Mouse (Mus musculus): ENCODE results near the gene Slc4a3.

Gene Slc4a3

DNA sequence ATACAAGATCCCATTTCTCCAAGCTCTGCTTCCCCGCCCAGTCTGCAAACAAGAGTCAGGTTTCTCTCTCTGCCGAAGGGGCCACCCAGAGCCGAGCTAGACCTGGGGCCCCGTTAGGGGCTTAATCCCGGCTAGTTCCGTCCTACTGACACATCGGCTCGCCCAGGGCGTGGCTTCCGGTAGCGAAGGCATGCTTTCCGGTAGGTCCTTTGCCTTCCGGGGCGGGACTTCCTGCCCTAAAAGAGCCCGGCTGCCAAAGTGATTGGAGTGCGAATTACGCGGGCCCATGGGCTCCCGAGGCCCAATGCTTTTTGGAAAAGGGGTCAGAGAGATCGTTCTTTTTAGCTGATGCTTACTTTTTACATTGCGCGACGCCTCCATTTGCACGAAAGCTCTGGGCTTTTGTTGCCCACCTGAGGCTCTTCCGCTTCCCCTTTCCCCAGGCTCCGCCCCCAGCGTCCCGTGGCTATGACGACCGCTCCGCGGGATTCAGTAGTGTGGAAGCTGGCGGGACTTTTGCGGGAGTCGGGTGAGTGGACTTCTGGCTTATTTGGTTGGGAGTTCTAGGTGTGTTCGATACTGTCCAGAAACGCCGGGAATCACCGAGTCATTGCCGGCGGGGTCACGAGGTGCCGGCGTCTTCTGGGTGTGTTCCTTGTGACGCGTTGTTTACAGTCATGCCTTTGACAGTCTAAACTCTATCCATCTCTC lies 24.6 kb upstream of the Slc4a3 start, which contains the start of gene Stk11ip:
Gene Stk11ip (plus strand): TSS at position 209 of the 711 bp plus-strand sequence.
- peak; percentile 82 for DNase-seq (ENCODE audit: low spot score)

DNA sequence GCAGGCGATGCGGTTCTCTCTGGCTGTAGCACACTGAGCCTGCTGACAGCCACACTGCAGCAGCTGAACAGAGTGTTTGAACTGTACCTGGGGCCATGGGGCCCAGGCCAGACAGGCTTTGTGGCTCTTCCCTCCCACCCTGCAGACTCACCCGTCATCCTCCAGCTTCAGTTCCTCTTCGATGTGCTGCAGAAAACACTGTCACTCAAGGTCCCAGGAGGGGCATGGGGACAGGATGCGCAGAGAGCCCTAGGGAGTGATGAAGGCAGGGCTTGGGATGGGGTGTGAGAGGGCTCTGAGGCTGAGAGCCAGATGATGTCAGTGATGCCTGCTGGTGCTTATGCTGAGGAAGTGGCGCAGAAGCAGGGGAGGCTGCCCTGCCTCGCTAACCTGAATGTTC lies 21.4 kb upstream of the Slc4a3 start:
- DNase-seq (ENCODE audit: low spot score), result no peak

DNA sequence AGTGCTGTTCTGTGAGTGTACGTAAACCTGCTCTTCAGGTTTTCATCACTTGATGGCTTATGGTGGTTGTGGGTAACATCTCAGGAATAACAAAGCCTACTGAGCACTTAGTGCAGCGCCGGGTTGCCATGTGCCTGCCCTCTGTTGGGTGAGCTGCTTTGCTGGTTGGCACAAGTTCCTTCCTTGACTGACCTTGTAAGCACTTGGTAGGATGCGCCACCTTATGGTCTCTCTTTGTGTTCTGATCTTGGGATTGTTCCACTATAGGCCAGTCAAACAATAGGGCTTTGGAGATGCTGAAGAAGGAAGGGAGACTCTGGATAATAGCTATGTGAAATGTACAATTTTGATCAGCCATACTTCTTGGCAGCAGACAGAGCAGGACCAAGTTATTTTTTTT lies 15.5 kb upstream of the Slc4a3 start:
- no peak for DNase-seq (ENCODE audit: low spot score)

DNA sequence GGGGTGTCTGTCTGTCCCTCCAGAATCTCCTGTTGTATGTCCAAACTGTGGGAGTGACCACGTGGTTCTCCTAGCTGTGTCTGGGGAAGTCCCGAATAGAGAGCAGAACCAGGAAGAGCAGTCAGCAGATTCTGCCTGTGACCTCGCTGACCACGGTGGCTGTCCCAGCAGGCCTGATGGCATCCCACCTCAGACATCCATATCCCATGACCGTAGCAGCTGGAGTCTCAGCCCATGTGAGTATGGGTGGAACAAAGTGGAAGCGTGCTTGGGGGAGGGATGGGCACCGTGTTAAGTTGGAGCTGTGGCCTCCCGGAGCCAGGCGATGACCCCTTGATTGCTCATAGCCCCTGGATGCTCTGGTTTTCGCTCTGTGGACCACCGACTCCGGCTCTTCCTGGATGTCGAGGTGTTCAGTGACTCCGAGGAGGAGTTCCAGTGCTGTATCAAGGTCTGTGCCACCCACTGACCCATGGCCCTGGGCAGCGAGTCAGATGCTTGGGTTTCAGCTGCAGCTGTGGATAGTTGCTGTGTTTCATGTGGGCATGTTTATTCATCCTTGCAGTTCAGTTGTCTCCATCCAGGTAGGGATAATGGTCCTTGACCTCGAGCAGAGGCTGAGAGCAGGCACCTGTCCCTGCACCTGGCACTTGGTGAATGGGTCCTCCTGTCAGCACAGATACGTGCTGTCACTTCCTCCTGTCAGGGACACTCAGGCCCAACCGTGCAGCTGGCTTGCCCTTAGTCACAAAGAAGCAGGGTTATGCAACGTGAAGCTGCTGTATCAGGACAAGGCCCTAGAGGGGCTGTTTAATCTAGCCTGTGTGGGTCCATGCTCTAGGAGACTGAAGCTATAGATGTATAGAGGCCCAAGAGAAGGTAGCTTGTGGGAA lies 13.5 kb upstream of the Slc4a3 start:
- no peak for DNase-seq (ENCODE audit: low spot score)

DNA sequence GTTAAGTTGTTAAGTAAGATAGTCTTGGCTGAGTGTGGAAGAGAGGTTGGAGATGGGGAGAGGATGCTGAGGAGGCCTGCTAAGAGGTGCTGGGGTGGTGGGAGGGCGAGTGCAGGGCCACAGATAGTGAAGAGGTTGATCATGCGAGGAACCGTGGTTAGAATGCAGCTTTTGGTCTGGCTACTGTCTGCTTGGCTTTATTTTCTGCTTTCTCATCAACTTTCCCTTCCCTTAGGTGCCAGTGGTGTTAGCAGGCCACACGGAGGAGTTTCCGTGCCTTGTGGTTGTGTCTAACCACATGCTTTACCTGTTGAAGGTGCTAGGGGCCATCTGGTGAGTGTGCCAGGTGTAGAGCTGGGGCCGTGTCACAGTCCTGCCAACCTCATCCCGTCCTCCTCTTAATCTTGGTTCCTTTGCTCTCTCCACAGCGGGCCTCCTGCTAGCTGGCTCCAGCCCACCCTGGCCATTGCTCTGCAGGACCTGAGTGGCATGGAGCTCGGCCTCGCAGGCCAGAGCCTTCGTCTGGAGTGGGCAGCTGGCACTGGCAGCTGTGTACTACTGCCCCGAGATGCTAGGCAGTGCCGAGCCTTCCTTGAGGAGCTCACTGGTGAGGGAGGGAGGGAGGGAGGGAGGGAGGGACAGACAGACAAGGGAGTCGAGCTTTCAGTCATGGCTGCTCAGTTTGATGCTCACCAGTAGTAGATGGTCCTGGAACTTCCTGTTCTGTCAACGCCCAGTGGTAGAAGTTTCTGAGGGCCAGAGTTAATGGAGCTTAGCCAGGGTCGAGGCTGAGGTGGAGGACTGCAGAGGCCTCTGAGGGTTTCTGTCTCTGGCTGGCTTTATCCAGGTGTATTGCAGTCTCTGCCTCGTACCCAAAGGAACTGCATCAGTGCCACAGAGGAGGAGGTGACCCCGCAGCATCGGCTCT lies 12.5 kb upstream of the Slc4a3 start:
- DNase-seq (ENCODE audit: low spot score), result no peak

DNA sequence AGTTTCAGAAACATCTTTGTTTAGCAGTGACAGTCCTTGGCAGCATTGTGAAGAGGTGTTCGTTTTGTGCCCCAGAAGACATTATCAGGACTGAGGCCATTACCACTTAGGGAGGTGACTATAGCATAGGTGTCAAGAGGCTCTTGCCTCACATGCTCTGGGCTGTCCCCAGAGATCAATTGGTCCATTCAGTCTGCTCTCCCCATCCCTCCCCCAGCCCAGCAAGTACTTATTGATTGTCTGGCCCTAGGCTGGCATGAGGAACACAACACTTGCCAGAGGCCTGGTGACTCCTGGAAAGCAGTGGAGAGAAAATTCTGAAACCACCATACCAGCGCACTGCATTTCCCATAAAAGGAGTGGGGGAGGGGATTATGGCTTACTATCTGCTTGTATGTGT lies 8.5 kb upstream of the Slc4a3 start:
- DNase-seq (ENCODE audit: low spot score), result no peak

DNA sequence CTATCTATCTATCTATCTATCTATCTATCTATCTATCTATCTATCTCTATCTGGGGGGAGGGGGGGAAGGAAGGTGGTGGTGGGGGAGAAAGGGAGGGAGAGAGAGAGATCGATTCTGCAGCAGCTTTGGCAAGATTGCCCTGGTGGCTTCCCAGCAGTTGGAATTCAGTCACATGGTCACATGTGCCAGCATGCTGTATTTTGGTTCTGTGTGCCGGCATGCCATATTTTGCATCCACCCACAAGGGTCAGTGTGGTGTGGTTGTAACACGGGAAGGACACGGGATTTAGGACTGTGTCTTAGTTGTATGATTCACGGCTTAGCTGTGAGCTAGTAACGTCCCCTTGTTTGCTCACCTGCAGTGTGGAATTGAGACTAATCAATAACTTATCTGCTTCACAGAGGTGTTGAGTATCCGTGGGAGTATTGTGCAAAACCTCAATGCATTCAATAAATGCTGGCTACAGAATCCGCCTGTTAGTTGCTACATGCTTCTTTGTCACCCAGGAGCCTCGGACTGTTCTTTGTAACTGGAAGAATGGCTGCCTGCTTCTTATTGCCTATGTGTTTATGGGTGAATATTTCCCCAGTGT lies 7.4 kb upstream of the Slc4a3 start:
- no peak for DNase-seq (ENCODE audit: low spot score)

DNA sequence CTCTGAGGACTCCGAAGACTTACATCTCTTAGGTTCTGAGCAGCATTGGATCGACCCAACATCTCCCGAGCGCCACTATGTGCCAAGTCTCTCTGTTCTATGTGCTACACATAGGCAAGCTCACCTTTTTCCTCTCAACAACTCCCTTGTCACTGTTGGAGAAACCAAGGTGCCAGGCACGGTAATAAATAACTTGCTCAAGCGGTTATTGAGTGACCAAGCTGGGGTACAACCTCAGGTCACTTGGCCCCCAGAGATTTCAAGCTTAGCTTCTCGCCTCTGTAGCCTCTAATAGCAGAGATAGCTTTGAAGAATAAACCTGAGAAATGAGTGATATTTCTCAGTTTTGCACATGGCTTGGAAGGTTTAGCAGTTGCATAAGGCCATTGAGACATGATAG lies 4.6 kb upstream of the Slc4a3 start:
- DNase-seq (ENCODE audit: low spot score), result no peak

DNA sequence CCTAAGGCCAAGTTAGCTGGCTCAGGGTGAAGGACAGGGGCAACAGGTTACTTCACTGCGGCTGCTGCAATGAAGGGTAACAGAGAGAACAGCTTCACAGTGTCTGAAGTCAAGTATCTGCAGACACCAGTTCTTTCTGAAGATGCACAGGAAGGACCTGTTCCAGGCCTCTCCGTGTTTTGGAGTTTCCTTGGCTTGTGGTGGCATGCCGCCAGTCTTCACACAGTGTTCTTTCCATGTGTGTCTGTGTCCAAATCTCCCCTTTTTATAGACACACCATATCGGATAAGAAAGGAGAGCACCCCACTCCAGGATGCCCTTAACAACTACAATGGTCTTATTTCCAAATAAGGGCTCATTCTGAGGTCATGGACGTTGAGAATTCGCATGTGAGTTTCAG lies 1.7 kb upstream of the Slc4a3 start:
- no peak for DNase-seq (ENCODE audit: low spot score)

DNA sequence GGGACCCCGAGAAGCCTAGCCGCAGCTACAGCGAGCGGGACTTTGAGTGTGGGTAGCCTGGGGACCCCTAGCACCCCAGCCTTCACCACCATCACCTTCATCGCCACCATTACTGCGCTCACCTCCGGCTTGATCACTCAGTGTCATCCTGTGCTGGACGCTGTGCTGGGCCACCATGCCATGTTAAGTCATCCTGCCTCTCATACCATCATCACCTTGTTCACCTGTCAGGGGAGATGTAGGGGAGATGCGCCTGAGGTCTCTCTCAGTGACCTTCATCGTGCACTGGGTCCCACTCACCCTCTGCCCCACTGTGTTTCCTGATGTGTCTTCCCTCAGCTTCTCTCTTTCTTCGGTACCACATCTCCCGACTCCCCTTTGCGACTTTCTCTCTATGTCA lies 1.3 kb downstream of the Slc4a3 start:
- no peak for DNase-seq (ENCODE audit: low spot score)

DNA sequence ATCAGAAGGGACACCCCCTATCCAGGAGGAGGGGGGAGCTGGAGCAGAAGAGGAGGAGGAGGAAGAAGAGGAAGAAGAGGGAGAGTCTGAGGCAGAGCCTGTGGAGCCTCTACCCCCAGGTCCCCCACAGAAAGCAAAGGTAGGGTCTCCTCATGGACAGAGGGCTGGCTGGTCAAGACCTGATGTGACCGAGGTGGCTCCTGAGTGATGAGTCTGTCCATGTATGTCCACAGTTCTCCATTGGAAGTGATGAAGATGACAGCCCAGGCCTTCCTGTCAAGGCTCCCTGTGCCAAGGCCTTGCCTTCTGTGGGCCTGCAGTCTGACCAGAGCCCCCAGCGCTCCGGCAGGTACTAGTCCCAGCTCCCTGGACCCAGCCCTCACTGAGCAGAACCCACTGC lies 2.0 kb downstream of the Slc4a3 start:
- no peak for DNase-seq (ENCODE audit: low spot score)

DNA sequence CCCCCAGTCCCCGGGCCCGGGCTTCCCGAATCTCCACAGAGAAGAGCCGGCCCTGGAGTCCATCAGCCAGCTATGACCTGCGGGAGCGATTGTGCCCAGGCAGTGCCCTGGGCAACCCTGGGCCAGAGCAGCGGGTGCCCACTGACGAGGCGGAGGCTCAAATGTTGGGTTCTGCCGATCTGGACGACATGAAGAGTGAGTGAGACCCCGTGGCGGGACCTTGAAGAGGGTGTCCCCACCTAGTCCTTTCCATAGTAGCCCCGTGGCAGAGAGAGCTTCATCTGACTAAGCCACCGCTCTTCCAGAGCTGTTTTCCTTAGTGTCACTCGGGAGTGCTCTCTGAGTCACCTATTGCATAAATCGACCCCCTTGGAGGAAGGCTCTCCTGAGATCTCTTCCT lies 2.8 kb downstream of the Slc4a3 start:
- no peak for DNase-seq (ENCODE audit: low spot score)

DNA sequence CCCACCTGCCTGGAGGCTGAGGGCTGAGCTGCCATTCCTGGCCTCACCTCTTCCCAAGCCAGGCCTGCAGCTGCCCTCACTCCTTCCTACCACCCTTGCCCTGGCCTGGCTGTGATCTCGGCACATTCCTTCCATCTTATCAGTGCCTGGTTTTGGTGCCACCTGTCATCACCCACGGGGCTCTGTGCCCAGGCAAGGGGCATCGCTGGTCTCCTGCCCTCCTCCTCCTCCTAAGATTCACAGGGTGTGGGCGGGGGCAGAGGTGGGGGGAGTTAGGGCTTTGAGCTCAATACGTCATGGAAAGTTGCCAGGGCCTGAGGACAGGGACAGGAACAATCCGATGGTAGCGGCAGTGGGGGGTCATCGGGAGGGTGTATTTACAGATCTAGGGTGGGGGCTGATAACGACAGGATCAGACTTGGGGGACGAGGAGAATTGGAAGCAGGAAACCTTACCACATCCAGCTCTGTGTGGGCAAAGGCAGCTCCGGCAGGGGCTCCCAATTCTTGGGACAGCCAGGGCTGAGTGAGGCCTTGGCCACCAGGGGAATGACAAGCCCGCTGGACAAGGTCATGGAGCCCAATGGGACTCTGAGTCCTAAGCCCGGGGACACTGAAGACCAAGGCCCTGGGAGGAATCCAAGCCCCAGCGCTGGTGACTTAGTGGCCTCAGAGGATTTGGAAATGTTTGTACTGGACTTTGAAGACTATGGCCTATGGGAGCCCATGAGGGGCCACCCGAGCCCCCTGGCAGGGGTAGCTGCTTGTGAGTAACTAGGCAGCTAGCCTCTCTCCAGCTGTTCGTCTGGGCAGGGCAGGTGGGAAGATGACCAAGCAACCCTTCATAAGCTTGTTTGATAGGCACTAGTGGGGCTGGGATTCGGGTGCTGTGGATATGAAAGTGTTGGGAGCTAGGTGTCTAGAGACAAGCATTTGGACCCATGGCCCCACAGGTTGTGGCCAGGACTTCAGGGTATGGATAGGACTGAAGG lies 3.5 kb downstream of the Slc4a3 start:
- DNase-seq (ENCODE audit: low spot score), result no peak

DNA sequence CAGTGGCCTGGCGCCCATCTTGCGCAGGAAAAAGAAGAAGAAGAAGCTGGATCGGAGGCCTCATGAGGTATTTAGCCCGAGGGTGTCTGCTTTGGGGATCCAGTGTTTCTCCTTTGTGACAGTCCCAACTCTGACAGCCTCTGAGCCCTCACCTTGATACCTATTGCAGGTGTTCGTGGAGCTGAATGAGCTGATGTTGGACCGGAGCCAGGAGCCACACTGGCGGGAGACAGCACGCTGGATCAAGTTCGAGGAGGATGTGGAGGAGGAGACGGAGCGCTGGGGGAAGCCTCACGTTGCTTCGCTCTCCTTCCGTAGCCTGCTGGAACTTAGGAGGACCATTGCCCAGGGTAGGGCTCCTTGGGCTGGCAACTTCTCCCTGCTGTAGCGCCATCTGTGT lies 4.5 kb downstream of the Slc4a3 start:
- no peak for DNase-seq (ENCODE audit: low spot score)

DNA sequence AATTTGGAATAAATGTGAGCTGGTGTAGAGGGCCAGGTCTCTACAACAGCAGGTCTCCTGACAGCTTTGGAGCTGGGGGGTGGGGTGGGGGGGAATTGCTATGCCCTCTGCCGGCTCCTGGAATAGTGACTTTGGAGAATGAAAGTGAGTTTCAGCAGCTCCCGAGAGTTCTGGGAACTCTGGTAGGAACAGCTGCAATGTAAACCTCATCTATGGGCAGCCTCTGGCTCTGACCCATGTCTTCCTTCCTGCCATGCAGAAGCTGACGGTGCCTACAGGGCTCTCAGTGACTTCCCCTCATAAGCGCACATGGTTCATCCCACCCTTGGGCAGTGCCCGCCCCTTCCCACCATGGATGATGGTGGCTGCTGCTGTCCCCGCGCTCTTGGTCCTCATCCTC lies 9.6 kb downstream of the Slc4a3 start:
- no peak for DNase-seq (ENCODE audit: low spot score)

DNA sequence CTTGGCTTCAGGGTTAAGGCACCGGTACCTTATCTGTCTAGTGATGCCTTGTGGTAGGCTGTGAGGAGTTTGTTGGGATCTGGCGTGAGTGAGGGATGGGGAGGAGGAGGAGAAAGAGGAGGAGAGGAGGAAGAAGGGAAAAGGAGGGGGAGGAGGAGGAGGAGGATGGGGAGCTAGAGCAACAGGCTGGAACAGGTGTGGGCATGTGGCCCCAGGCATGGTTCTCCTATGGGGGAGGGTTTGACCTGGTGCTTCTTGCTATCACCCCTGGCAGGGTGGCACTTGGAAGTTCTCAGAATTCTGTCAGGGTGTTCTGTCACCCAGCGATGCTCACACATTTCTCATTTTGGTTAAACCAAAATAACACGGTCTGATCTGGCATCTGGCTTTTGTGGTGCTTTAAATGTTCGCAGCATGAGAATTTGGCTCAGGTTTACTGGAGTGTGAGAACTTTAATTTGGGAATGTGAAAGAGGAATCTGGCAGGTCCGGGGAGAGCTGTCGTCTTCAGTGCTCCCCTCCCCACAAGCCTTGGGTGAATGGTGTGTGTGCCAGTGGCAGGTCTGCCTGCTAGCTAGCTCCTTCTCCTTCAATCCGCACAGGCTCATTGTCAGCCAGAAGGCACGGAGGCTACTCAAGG lies 10.2 kb downstream of the Slc4a3 start:
- DNase-seq (ENCODE audit: low spot score), result no peak

DNA sequence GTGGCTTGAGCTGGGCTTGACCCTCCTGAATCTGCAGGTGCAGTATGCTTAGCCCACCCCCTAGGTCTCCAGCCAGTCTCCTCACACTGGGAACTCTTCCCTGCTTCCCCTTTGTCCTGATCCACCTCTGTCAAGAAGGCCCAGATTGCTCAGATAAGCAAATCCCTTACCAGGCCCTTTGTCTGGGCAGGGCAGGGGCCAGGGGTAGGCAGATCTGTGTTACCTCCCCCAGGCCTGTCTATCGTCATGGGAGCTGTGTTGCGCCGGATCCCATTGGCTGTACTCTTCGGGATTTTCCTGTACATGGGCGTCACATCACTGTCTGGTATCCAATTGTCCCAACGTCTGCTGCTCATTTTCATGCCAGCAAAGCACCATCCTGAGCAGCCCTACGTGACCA lies 11.0 kb downstream of the Slc4a3 start:
- no peak for DNase-seq (ENCODE audit: low spot score)

DNA sequence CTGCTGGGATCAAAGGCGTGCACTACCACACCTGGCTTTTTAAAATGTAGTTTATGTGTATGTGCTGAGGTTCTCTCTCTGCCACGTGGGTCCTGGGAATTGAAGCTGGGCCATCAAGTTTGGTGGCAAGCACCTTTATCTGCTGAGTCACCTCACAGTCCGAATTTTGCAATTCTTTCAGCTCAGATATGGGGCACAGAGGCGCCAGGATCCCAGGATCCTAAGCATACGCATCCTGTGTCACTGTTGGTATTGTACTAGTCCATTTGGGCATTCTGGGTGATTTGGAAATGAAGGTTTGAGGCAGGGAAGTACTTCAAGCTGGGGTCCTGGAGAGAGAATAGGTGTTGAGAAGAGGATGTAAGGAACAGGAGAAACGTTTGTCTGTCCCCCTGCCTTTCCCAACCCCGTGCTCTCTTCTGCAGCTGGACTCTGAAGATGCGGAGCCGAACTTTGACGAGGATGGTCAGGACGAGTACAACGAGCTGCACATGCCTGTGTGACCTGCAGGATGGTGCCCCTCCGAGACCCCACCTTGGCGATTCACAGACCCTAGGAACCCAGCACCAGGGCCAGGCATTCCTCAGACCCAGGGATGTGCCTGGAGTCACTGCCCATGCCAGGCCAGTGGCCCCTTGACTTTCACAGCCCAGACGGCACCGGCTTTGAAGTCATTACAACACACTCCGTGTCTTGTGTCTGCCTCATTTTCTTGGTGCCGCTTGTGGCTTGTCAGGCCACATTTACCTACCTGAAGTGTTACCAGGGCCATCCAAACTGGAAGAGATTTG lies 12.5 kb downstream of the Slc4a3 start:
- no peak for DNase-seq (ENCODE audit: low spot score)

DNA sequence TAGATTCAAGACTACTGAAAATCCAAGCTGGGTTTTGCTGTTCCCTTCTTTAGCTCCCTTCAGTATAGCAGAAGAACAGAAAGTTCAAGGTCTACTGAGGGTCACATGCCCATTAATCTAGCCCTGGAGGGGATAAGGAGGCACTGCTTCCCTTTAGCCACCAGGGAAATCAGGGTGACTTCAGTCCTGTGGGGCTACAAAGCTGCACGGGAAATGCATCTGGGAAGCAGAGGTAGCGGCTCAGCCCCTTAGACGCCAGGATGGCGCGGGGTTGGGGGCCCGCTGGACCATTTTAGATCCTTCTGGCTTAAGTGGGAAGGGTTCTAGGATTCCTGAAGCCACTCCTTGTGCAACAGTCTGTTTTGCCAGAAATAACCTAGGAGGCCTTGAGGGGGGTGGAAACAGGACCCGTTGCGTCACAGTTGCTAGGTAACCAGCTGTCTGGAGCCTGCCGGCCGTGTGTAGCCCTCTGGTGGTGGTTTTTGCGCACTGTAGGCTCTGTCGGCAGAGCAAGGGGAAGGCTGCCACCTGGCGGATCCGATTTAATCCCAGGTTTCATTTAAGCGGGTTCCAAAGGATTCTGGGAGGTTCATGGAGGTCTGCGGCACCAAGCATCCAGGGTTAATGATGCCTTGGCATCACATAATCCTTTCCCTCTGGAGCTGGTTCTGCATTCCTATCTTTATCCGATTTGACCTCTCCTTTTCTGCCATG lies 13.3 kb downstream of the Slc4a3 start:
- peak; percentile 93 for DNase-seq (ENCODE audit: low spot score)
